Mouse (Mus musculus) frontal cortex, postnatal 14 days (tissue): Measurements from ENCODE around the gene Ston2.
"Not testable (repeated sequence)": the region's sequence is repeated elsewhere in the genome, so short reads cannot be mapped to it uniquely, and the experiment has no call there.

Experiments
- DNase-seq, 2 experiments: peaks; one replicate each; pipeline ENCODE4 v3.0.0; 2022; ENCODE audit warnings: low spot score in 2 of 2

Gene Ston2

GRCm38 (mm10) chr12:91789801-91790200 lies 1.6 kb upstream of the Ston2 start:
- DNase-seq, result peak in 1 of 2 experiments; percentile 61

GRCm38 (mm10) chr12:91788446-91788845 lies 259 bp upstream of the Ston2 start:
- DNase-seq, result not testable (repeated sequence)

- no peak for DNase-seq
Measured at GRCm38 (mm10) chr12:91786355-91786754, 1.8 kb downstream of the Ston2 start.

- DNase-seq, result no peak
Measured at GRCm38 (mm10) chr12:91781432-91781831, 6.8 kb downstream of the Ston2 start.

GRCm38 (mm10) chr12:91780531-91780930 lies 7.7 kb downstream of the Ston2 start:
- DNase-seq, result no peak

GRCm38 (mm10) chr12:91779004-91779365 lies 9.2 kb downstream of the Ston2 start:
- DNase-seq, result peak; percentile 62 to 73

GRCm38 (mm10) chr12:91778211-91779003 lies 9.8 kb downstream of the Ston2 start:
- peak; percentile 39 to 44 for DNase-seq

- DNase-seq, result no peak
Measured at GRCm38 (mm10) chr12:91776342-91776741, 11.8 kb downstream of the Ston2 start.

GRCm38 (mm10) chr12:91774811-91775284 lies 13.3 kb downstream of the Ston2 start:
- no peak for DNase-seq

GRCm38 (mm10) chr12:91768871-91769270 lies 19.3 kb downstream of the Ston2 start:
- no peak for DNase-seq

- DNase-seq, result no peak
Measured at GRCm38 (mm10) chr12:91768176-91768575, 20.0 kb downstream of the Ston2 start.

- DNase-seq, result peak in 1 of 2 experiments; percentile 39
Measured at GRCm38 (mm10) chr12:91766338-91767107, 21.7 kb downstream of the Ston2 start.

- no peak for DNase-seq
Measured at GRCm38 (mm10) chr12:91765504-91765903, 22.7 kb downstream of the Ston2 start.

- no peak for DNase-seq
Measured at GRCm38 (mm10) chr12:91765054-91765453, 23.1 kb downstream of the Ston2 start.

- no peak for DNase-seq
Measured at GRCm38 (mm10) chr12:91764471-91764870, 23.7 kb downstream of the Ston2 start.

GRCm38 (mm10) chr12:91759836-91760235 lies 28.4 kb downstream of the Ston2 start:
- no peak for DNase-seq

- no peak for DNase-seq
Measured at GRCm38 (mm10) chr12:91757854-91758562, 30.2 kb downstream of the Ston2 start.

- no peak for DNase-seq
Measured at GRCm38 (mm10) chr12:91756562-91757166, 31.5 kb downstream of the Ston2 start.

GRCm38 (mm10) chr12:91754606-91755005 lies 33.6 kb downstream of the Ston2 start:
- no peak for DNase-seq

- no peak for DNase-seq
Measured at GRCm38 (mm10) chr12:91752711-91753110, 35.5 kb downstream of the Ston2 start.

- DNase-seq, result no peak
Measured at GRCm38 (mm10) chr12:91751893-91752597, 36.1 kb downstream of the Ston2 start.
